Mouse (Mus musculus): ENCODE data around the gene Chrna3. TPM values are rescaled to one million over a fixed set of nuclear protein-coding genes. Genes with fewer than 3 reads are reported as not detected.

Chrna3 gene
- polyA plus RNA-seq, 1 experiment, result 1.7 TPM

DNA sequence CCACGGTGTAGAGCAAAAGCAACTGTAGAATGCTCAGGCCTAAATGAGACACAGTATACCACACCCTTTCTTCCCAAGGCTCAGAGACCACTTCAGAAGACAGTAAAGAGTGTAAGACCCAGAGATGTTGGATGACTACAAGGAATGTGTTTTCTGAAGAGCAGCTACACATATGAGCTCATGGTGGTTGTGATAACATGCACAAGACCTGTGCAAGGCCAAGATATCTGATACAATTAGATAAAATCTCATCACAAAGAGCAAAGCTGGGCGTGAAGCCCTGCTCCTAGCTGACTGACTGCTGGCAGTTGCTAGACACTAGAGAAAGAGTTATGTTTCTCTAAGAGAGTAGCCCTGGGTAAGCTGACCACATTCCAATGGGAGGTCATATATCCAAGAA is 16.7 kb downstream of the Chrna3 start:
- DNase-seq (ENCODE audit: low read depth, low spot score), result no peak
- 73% methylated on average over 2 of the region's 2 CpGs for WGBS

DNA sequence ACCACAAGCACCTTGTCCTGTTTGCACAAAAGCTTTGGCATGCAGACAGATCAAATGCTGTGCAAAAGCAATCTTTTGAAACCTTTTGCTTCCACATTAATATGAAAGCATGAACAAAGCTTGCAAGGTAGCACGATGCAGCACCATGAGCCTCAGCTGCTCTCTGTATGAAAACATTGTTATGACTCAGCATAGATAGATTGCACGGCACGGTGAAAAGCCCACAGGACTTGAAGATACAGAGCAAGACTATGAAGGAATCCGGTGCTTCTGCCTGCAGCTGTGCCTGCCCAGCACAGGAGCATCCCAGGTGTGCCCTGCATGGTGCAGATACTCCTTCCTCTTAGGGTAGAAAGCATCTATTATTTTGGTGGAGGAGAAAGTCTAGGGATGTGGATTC is 22.8 kb downstream of the Chrna3 start:
- DNase-seq (ENCODE audit: low read depth, low spot score), result no peak
- 61% methylated on average over 4 of the region's 4 CpGs for WGBS

DNA sequence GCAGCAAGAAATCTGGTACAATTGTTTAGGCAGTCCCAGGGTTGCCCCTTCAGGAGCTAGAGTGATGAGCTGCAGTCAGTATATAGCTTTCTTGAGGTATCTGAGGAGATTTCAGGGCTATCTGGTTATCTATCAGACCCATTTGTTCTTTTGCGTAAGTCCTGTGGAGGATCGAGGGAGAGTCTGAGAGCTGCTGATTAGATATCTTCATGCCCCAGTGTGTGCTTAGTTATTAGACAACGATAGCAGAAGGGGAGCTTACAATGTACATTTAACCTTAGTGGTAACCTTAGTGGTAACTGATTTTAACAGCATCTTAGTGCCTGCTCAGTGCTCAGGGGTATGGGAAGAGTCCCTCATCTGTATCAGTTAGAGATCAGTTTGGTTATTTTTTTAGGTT is 30.7 kb downstream of the Chrna3 start:
- 84% methylated on average over 3 of the region's 3 CpGs for WGBS

DNA sequence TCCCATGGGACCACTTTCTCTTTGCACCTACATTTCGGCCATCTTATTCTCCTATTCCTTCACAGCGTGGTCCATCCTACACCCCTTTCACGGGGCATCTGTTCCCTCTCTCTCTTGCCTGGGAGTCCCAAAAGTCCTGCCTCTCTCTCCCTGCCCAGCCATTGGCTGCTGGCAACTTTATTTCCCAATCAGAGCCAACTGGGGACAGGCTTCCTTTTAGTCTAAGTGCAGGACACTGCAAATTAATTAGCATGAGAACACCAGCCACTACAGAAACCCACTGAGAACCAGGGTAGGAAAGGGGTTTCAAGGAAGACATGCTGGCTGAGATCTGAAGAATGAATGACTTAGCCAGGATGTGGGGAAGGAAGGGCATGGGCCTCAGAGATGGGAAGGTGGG is 32.0 kb downstream of the Chrna3 start:
- DNase-seq (ENCODE audit: low read depth, low spot score), result no peak
- WGBS, result 58% methylated on average over 3 of the region's 3 CpGs

More for the DNA sequence above, 30.7 kb downstream of the Chrna3 start:
- no peak for DNase-seq (ENCODE audit: low read depth, low spot score)

DNA sequence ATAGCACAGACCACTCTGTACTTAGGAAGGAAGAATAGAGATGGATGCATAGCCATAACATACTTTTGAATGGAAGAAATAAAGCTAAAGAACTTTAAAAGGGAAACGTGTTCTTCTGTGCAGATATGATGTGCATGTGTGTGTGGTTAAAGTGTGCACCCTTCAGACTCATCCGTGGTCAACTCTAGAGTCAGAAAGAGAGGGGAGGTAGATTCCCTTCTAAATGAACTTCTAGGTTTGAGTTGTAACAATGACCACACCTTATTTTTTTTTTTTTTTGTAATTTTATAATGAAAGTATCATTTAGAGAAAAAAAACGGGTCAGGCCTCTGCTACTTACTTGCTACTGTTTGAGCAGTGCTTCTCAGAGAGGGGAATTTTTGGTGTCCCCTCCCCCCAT is 36.0 kb downstream of the Chrna3 start:
- 72% methylated on average over 3 of the region's 3 CpGs for WGBS
- DNase-seq (ENCODE audit: low read depth, low spot score), result no peak

DNA sequence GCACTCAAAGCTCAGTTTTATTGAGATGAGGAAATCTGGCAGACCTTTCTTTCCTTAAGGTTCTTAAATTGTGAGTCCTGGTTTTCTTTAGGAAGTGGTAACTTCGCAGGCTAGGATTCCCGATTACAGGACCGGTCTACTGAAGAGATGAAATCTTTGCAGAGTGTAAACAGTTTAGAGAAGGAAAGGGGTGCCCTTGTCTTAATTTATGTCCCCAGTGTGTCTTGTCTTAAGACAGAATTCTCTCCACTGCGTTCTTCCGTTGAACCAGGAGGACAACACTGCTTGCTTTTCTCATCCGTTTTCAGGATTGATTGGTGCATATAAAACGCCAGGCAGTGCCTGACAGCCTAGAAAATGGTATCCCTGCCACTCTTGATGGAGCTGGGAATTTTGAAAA is 44.0 kb downstream of the Chrna3 start:
- WGBS, result 27% methylated on average over 7 of the region's 7 CpGs
- DNase-seq (ENCODE audit: low read depth, low spot score), result no peak

DNA sequence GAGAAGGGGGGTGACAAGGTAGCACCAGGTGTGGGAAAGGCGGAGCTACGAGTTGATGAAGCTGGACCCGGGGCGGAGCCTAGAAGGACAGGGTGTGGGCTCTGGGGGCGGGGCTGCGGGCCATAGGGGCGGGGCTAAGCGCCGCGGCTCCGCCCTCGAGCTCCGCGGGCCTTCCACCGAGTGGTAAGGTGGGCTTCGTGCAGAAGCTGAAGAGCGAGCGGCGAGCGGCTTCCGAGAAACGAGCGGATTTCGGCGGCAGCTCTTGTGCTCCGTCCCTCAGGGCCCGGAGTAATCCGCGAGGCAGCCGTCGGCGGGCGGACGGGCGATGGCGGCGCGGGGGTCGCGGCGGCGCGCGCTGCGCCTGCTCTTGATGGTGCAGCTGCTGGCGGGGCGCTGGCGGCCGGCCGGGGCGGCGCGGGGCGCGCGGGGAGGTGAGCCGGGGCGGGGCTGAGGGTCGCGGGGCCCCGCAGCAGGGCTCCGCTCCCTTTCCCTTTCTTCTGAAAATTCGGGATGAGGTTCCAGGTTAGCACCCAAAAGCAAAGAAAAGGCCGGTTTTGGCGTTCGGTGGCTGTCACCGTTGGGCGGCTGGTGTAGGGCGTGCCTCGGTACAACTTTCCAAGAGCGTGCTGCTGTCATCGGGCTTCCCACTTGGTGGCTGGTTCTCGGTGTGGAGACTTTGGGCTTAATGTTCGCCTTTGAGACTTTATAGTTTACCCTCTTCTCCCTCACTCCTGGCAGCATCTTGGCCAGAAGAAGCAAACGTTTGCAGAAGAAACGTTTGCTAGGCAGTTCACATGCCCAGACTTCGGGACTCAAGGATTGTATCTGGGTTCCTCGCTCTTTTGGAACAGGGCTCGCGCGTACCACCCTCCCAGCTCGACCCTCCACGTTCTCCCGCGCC is 44.8 kb downstream of the Chrna3 start:
- under 1% methylated on average over 84 of the region's 85 CpGs for WGBS
- peak; percentile 10 for DNase-seq (ENCODE audit: low read depth, low spot score)

DNA sequence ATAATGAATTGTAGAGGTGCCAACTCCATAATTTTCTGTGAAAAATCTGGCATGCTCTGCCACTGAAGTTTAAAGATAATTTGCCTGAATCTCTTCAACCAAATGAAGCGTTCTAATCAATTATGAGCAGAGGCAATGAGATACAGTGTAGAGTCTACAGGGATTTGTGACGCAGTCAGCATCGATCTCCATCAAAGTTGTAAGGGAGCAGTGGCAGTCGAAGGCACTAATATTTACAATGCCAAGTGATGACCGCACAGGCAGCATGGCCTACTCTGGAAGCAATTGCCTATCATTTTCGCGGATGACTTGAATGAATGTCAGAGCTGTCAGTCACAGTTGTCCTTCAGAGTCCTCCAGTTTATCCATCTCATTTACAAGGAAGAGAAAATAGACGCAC is 45.7 kb downstream of the Chrna3 start, which contains the start of gene Chrna5:
TSS of gene Chrna5 (plus strand) at position 207 of the 400 bp plus-strand sequence.
- DNase-seq (ENCODE audit: low read depth, low spot score), result no peak
- WGBS, result 68% methylated on average over 8 of the region's 8 CpGs

DNA sequence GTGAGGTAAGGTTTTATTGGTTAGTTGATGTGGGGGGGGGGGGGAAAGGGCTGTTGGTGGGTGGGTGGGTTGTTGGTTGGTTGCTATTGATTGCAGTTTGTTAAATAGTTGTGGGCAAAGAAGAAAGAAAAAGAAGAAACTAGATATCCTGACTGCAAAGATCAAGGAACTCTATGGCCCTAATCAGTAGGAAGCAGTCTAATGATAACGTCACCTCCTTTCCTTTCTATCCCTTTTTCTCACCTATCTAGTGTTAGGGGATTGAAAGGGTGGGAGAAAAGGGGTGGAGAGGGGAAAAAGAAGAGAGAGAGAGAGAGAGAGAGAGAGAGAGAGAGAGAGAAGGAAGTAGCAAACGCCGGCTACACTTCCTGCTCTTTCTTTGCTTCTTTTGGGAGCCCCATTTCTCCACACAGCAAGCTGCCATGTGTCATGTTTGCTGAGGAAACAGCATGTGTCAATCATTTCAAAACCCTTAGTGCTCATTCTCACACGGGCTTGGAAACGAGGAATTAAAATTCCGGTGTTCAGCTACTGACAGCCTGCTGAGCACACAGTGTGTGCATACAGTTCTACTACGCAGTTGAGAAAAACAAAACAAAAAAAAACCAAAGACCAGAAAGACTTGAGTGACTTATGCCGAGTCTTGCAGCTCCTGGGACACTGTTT is 56.3 kb downstream of the Chrna3 start:
- DNase-seq (ENCODE audit: low read depth, low spot score), result no peak
- 52% methylated on average over 8 of the region's 8 CpGs for WGBS

DNA sequence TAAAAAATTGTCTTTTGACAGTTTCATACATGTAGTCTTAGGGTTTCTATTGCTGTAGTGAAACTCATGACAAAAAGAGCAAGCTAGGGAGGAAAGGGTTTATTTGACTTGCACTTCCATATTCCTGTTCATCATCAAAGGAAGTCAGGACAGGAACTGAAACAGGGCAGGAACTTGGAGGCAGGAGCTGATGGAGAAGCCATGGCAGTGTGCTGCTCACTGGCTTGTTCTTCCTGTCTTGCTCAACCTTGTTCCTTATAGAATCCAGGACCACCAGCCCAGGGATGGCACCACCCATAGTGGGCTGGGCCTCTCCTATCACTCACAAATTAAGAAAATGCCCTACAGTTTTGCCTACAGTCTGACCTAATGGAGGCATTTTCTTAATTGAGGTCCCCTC is 62.7 kb downstream of the Chrna3 start:
- no peak for DNase-seq (ENCODE audit: low read depth, low spot score)

DNA sequence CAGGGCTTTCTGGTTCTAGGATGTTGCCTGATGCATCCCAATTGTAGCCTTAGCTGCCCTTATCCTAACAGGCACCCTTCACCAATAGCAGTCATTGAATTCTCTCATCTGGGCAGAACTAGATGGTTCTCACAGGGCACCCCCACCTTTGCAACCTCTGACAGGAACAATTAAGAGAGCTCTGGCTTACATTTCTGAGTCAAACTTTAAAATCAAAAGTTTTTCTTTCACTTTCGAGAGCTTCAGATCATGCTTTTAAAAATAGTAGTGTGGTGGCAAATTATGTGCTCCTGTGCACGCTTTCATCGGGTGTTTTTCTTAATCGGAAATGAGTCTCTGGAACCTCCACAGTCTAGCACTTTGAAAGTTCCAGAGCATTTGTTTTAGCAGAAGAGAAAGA is 65.3 kb downstream of the Chrna3 start:
- DNase-seq (ENCODE audit: low read depth, low spot score), result no peak

More for the DNA sequence above, 65.3 kb downstream of the Chrna3 start:
- WGBS, result 72% methylated on average over 4 of the region's 4 CpGs

Other genes starting within 250 kb of the Chrna3 start
- 5.2 and 8.0 TPM in 2 replicates for gene Ireb2, start 162.8 kb downstream of the Chrna3 start, polyA plus RNA-seq (2012; rRNA removed)
- 0.83 and 1.0 TPM in 2 replicates for gene Hykk, start 109.3 kb downstream of the Chrna3 start, polyA plus RNA-seq (2012; rRNA removed)
- 94.5 and 97.4 TPM in 2 replicates for gene Psma4, start 75.8 kb downstream of the Chrna3 start, polyA plus RNA-seq (2012; rRNA removed)
- not detected in 2 replicates for gene AY074887, start 75.6 kb downstream of the Chrna3 start, polyA plus RNA-seq (2012; rRNA removed)
- 0.07 and 0.17 TPM in 2 replicates for gene Chrna5, start 45.7 kb downstream of the Chrna3 start, polyA plus RNA-seq (2012; rRNA removed)
- 3.6 and 3.7 TPM in 2 replicates for gene Chrnb4, start 22.2 kb upstream of the Chrna3 start, polyA plus RNA-seq (2012; rRNA removed)
- 4.0 and 6.2 TPM in 2 replicates for gene Ube2q2, start 122.3 kb upstream of the Chrna3 start, polyA plus RNA-seq (2012; rRNA removed)
- gene Fbxo22, start 182.4 kb upstream of the Chrna3 start, polyA plus RNA-seq (2012; rRNA removed), result 11.4 and 14.7 TPM in 2 replicates

All from large intestine, adult 2 months (tissue).